Mouse (Mus musculus) liver, adult 2 months (tissue): ENCODE results near the gene Cux1. TPM values are rescaled to one million over a fixed set of nuclear protein-coding genes. Genes with fewer than 3 reads are reported as not detected.

Source experiments
- DNase-seq: peaks from one replicate; pipeline ENCODE4 v3.0.0-alpha.2; 2011; ENCODE audit warnings: low read depth, low spot score; ENCODE audit errors: extremely low read depth
- H3K27ac ChIP-seq: fragments of 200-500 bp; replicated peaks from 2 replicates; pipeline ENCODE4 v1.5.1; 2012; ENCODE audit warnings: low read depth, mild to moderate bottlenecking, control low read depth, inconsistent platforms, low read length; ENCODE audit not compliant: insufficient read depth
- H3K27me3 ChIP-seq: fragments of 200-500 bp; 2 replicates; pipeline ENCODE4 v1.6.1; 2012; ENCODE audit warnings: mild to moderate bottlenecking, moderate library complexity, low read length, inconsistent platforms; ENCODE audit not compliant: control insufficient read depth, insufficient read depth
- H3K36me3 ChIP-seq: fragments of 200-500 bp; 2 replicates; pipeline ENCODE4 v1.6.1; 2012; ENCODE audit warnings: low read length, inconsistent platforms; ENCODE audit not compliant: control insufficient read depth, insufficient read depth
- H3K4me1 ChIP-seq: fragments of 200-500 bp; 2 replicates; pipeline ENCODE4 v1.6.1; 2011; ENCODE audit warnings: low read length; ENCODE audit not compliant: control insufficient read depth, insufficient read depth
- H3K4me3 ChIP-seq: fragments of 200-500 bp; 2 replicates; pipeline ENCODE4 v1.5.1; 2011; ENCODE audit warnings: low read depth, mild to moderate bottlenecking, control low read depth, low read length, moderate library complexity; ENCODE audit not compliant: insufficient read depth
- H3K79me2 ChIP-seq: fragments of 200-500 bp; 2 replicates; pipeline ENCODE4 v1.6.1; 2012; ENCODE audit warnings: inconsistent platforms, mild to moderate bottlenecking, low read length, moderate library complexity; ENCODE audit not compliant: control insufficient read depth, insufficient read depth
- H3K9ac ChIP-seq: fragments of 200-500 bp; 2 replicates; pipeline ENCODE4 v1.6.1; 2012; ENCODE audit warnings: low read depth, mild to moderate bottlenecking, control low read depth, inconsistent platforms, low read length
- CTCF ChIP-seq: fragments of 200-500 bp; IDR thresholded peaks from 2 replicates; pipeline ENCODE4 v1.5.1; 2011; ENCODE audit warnings: low read depth, low read length, control low read depth
- POLR2A ChIP-seq: fragments of 200-500 bp; IDR thresholded peaks from 2 replicates; pipeline ENCODE4 v1.6.1; 2011; ENCODE audit warnings: low read length, control low read depth; ENCODE audit not compliant: insufficient read depth; ENCODE audit errors: extremely low read depth
- WGBS: fragments of 180-500 bp; shearing (Covaris S2); methylation state at CpG from one replicate; pipeline ENCODE4 v1.1.7; 2018; 5-methylcytosine and 5-hydroxymethylcytosine counted together
- polyA plus RNA-seq: library from polyadenylated mRNA; depleted of rRNA; stranded (reverse); fragments of >200 nt; gene quantifications from 2 replicates; pipeline ENCODE4 v1.2.3, GENCODE M21; 2012; rRNA removed
- total RNA-seq: library from RNA; depleted of rRNA; stranded (reverse); fragments of >200 nt; gene quantifications from 2 replicates; pipeline ENCODE4 v1.2.3, GENCODE M21; 2014; rRNA removed

Gene Cux1
- total and polyA plus RNA-seq, 2 experiments = 11.6 to 12.6 TPM

- Histone ChIP-seq H3K4me3 (no peak overlapping the region), H3K9ac (no peak overlapping the region), H3K79me2 (peaks cover 10% of the 10 kb centered on the region; the same call in 1 of the 2 replicates), H3K4me1 (peaks cover 9% of the 10 kb centered on the region), H3K36me3 (no peaks in the 10 kb centered on the region), H3K27ac (no peak overlapping the region), H3K27me3 (no peaks in the 10 kb centered on the region)
- 27% methylated on average over 7 of the region's 7 CpGs for WGBS
- TF ChIP-seq CTCF (peak; percentile 87), POLR2A (no peak)
- DNase-seq = peak; percentile 25
Measured at GRCm38 (mm10) chr5:136201832-136202231, 365.5 kb downstream of the Cux1 start.

GRCm38 (mm10) chr5:136199526-136199925, 367.8 kb downstream of the Cux1 start:
- Histone ChIP-seq H3K36me3 (peaks cover 6% of the 10 kb centered on the region; the same call in 1 of the 2 replicates), H3K27me3 (no peaks in the 10 kb centered on the region), H3K4me3 (no peak overlapping the region), H3K9ac (no peak overlapping the region), H3K79me2 (peaks cover 10% of the 10 kb centered on the region; the same call in 1 of the 2 replicates), H3K27ac (no peak overlapping the region), H3K4me1 (peaks cover 9% of the 10 kb centered on the region)
- TF ChIP-seq CTCF (no peak), POLR2A (no peak)
- peak; percentile 16 for DNase-seq
- 53% methylated on average over 11 of the region's 11 CpGs for WGBS

GRCm38 (mm10) chr5:136198474-136199391, 368.6 kb downstream of the Cux1 start, which contains the start of gene Prkrip1:
Prkrip1 (minus strand) TSS chr5:136198963.
- Histone ChIP-seq H3K4me3 (peak within 1 kb of the TSS; percentile 88), H3K9ac (peak within 1 kb of the TSS; percentile 87), H3K27me3 (no peaks in the 10 kb centered on the region), H3K27ac (peak within 1 kb of the TSS; percentile 32), H3K79me2 (peaks cover 10% of the 10 kb centered on the region; the same call in 1 of the 2 replicates), H3K4me1 (peaks cover 9% of the 10 kb centered on the region), H3K36me3 (peaks cover 13% of the 10 kb centered on the region; the same call in 1 of the 2 replicates)
- peak; percentile 92 for DNase-seq
- TF ChIP-seq CTCF = no peak
- TF ChIP-seq POLR2A = 0 out of 2 replicates have a peak, but pooled peaks have one; percentile 45
- under 1% methylated on average over 62 of the region's 62 CpGs for WGBS

Other genes starting within 250 kb of the Cux1 start
- gene Myl10, start 125.7 kb upstream of the Cux1 start, total RNA-seq = not detected in 2 replicates
- not detected in 2 replicates for gene Myl10, start 125.7 kb upstream of the Cux1 start, polyA plus RNA-seq